Mouse (Mus musculus) cerebellum, adult 9-11 months (tissue): ENCODE data around the gene Rtel1.

Source experiments
- DNase-seq: peaks from one replicate; pipeline ENCODE4 v3.0.0; 2022

Rtel1 gene

GRCm38 (mm10) chr2:181319248-181320102 is at the start of gene Rtel1:
Gene Rtel1, plus strand, starts transcription at chr2:181319739.
- peak; percentile 80 for DNase-seq

GRCm38 (mm10) chr2:181272092-181272491 is 47.4 kb upstream of the Rtel1 start:
- no peak for DNase-seq

DNA sequence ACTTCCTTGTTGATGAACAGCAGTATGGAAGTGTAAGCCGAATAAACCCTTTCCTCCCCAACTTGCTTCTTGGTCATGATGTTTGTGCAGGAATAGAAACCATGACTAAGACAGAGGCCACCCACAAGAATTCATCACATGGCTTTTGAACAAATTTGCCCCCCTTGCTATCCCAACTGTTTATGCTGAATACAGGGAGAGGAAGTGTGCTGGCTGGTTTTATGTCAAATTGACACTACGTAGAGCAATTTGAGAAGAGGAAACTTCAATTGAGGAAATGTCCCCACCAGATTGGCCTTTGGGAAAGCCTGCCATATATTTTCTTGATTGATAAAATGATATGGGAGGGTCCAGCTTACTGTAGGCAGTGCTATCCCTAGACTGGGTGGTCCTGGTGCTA is 45.7 kb upstream of the Rtel1 start:
- no peak for DNase-seq

DNA sequence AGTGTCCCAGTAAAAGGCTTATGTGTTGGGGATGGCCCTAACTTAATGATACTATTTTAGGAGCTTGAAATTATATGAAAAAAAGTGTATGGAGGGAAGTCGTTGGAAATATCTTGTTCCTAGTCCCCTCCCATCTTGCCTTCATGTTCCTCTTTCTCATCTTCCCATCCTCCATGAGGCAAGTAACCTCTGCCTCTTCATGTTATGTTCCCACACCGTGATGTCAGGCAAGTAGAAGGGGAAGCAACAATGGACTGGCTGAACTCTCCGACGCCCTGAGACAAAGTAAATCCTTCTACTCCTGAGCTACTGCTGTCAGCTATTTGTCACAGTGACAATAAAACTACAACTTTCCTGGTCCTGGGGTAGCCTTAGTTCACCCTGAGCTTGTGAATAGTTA is 44.9 kb upstream of the Rtel1 start:
- DNase-seq, result no peak

- DNase-seq, result no peak
These were observed 42.8 kb upstream of the Rtel1 start for GRCm38 (mm10) chr2:181276766-181277165.

DNA sequence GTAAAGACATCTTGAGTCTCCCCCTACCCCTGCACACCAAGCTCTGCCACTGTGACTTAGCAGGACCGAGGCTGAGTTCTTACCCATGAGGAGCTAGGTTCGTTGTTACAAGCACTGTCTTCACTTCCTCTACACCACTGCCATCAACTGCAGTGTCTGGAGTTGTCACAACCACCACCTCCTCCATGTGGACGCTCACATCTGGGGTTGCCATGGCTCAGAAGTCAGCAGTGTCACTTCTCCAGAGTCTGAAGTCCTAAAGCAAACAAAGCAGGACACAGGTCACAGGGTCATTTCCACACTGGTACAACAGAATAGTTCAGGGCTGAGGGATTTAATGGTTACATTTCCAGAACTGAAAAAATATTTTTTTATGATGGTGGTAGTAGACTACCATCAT is 41.7 kb upstream of the Rtel1 start:
- DNase-seq, result no peak

GRCm38 (mm10) chr2:181279968-181280367 is 39.6 kb upstream of the Rtel1 start:
- DNase-seq, result no peak

- DNase-seq, result no peak
These were observed 32.8 kb upstream of the Rtel1 start for GRCm38 (mm10) chr2:181286629-181287337.

DNA sequence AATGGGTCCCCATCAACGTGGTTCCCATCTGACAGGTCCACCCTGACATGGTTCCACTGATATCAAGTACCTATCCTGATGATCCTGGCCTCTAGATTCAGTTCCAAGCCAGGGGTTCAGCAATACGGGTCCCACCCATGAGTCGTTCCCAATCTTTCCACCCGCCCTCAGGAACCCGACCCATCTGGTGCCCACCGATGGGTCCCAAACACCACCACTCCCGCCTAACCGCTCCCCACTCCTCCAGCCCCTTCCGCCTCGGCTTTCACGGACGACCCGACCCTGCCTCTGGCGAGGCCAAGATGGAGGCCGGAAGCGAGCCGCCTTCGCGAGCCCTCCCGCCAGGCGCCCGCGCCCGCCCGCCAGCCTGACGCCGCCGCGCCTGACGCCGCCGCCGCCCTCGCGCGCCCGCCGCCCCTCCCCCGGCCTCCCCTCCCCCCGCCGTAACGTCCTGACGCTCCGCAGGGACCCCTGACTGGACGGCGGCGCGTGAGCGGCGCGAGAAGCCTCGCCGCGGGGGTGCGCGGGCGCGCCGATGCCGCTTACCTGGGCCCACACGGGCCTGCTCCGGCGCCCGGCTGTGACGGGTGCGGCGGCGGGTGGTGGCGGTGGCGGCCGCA is 32.1 kb upstream of the Rtel1 start:
- peak; percentile 87 for DNase-seq

- DNase-seq, result peak; percentile 98
These were observed 31.6 kb upstream of the Rtel1 start, which contains the start of gene Gmeb2 for GRCm38 (mm10) chr2:181287958-181288350. Gene Gmeb2, minus strand, starts transcription at chr2:181288035.

DNA sequence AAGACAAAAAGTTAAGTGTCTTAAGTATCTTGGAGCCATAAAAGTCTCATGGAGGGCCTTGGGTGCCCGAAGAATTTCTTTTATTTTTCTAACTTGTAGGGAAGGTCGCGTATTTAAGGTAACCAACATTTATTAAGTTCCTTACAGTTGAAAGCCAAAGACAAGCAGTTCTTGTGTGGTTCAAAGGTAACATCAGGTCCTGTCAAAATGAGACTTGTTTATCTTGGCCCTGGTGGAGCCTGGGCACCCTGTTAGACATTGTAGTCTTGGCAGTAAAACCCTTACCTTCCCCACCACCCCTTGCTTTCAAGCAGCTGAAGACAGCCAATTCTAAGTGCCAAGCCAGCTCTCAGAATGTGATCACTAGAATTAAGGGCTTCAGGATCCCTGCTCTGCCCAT is 30.8 kb upstream of the Rtel1 start:
- DNase-seq, result peak; percentile 30

- DNase-seq, result peak; percentile 15
These were observed 28.6 kb upstream of the Rtel1 start for GRCm38 (mm10) chr2:181290937-181291336.

GRCm38 (mm10) chr2:181302041-181302440 is 17.5 kb upstream of the Rtel1 start:
- no peak for DNase-seq

GRCm38 (mm10) chr2:181304944-181305343 is 14.6 kb upstream of the Rtel1 start:
- DNase-seq, result no peak

- peak; percentile 69 for DNase-seq
These were observed 12.3 kb upstream of the Rtel1 start for GRCm38 (mm10) chr2:181307144-181307804.

DNA sequence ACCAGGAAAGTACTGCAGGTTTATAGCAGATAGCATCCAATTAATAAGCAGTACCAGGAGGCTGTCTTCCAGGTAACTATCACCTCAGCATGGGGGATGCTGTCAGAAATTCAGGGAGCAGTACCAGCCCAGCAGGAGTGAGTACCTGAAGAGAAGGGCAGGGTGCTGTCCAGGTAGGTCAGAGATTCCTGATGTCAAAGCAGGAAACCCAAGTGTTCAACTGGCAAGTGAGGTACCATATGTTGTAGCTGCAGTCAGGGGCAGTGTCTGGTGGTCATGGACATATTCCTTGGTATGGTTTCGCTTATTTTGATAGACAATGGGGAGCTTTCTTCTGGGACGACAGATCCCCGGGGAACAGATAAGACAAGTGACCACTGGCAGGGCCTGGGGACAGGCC is 7.1 kb upstream of the Rtel1 start:
- peak; percentile 47 for DNase-seq

DNA sequence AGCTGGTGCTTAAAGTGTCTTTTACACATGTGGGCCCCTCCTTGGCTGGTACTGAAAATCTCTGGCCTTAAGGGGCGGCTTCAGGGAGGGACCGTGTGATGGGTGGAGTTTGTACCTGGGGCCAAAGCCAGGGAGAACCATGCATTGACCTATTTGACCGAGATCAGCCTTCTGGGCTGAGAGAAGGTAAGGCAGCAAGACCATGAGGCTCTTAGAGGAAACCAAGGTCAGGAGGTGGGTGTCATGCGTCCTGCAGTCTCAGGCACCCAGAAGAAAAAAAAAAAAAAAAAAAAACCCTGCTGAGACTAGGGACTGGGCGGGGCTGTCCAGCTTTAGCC is 6.6 kb upstream of the Rtel1 start:
- DNase-seq, result peak; percentile 46

DNA sequence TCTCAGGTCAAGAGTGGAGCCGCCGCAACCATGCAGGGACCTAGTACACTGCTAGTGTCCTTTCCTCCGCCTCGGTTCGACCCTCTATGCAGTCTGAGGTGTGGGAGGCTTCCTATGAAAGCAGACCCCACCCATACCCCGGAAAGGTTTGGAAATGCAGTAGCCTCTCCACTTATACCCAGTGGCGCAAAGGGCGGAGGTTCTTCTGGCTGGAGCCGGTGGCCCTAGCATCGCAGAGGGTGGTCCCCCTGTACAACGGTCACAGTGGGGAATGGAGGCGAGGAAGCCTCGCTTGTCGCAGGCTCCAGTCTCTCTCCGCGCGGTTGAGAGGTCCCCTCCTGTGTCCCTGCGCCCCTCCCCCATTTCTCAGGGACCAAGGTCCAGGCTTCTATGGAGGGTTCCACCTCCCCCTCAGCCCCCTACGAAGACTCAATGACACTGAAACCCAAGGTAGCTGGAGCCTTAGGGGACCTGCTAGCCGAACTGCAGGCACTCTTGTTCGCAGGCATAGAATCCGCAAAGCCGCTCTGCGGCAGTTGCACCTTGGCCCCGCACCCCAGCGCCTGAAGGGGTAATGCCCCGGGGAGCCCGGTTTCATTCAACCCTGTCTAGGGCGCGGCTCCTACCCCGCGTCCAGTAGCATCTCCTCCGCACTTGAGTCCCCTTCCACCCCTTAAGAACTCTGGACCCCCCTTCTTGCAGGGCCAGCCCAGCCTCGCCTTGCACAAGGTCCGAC is 6.0 kb upstream of the Rtel1 start:
- peak; percentile 75 for DNase-seq

- DNase-seq, result peak; percentile 84
These were observed 5.3 kb upstream of the Rtel1 start, which contains the start of gene Stmn3 for GRCm38 (mm10) chr2:181314080-181314810. Gene Stmn3, minus strand, starts transcription at chr2:181314500.

GRCm38 (mm10) chr2:181320103-181320499 is 562 bp downstream of the Rtel1 start:
- no peak for DNase-seq

GRCm38 (mm10) chr2:181322136-181322535 is 2.6 kb downstream of the Rtel1 start:
- no peak for DNase-seq

- no peak for DNase-seq
These were observed 6.6 kb downstream of the Rtel1 start for GRCm38 (mm10) chr2:181326098-181326497.
